Mouse (Mus musculus) lung, postnatal 36 days (tissue): ENCODE results near the gene Crat.
"Not testable (repeated sequence)": the region's sequence is repeated elsewhere in the genome, so short reads cannot be mapped to it uniquely, and the experiment has no call there.

Source experiments
- DNase-seq: peaks from one replicate; pipeline ENCODE4 v3.0.0; 2022; ENCODE audit warnings: mixed read lengths

Gene Crat

GRCm38 (mm10) chr2:30440211-30440700 lies 24.6 kb upstream of the Crat start:
- no peak for DNase-seq

GRCm38 (mm10) chr2:30439631-30440030 lies 24.0 kb upstream of the Crat start:
- no peak for DNase-seq

- no peak for DNase-seq
These were observed 22.2 kb upstream of the Crat start for GRCm38 (mm10) chr2:30437791-30438190.

DNA sequence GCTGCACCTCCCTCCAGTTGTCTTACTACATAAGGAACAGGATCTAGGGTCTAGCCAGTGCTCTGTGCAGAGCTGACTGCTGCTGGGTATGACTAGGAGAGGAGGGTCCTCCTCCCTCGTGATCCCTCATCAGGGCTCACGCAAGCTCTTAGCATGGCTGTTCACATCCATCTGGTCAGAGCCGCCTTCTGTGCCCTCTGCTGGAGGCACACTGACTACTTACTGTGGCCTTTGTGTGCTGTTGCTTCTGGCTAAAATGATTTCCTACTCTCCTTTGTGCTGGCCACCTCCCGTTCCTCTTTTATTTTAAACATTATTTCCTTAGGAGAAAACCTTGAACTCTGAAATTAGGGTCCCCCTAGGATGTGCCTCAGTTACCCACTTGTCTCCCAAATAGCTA lies 21.2 kb upstream of the Crat start:
- DNase-seq = no peak

GRCm38 (mm10) chr2:30436156-30436545 lies 20.5 kb upstream of the Crat start:
- peak; percentile 70 for DNase-seq

GRCm38 (mm10) chr2:30435326-30436155 lies 19.9 kb upstream of the Crat start:
- DNase-seq = peak; percentile 86

GRCm38 (mm10) chr2:30429156-30429555 lies 13.5 kb upstream of the Crat start:
- DNase-seq = peak; percentile 73

DNA sequence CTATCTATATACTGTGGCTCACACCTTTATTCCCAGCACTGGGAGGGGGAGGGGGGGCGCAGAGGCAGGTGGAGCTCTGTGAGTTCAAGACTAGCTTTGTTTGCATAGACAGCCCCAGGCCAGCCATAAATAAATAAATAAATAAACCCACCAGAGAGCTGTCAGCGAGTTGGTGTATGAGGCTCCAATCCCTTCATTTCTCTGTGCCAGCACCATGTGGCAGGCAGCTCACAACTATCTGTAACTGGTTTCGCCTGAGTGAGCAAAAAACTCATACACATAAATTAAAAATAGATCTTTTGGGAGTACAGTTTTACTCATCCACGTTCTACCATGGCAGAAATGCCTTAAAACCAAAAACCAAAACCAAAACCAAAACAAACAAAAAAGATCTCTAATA lies 5.8 kb upstream of the Crat start:
- no peak for DNase-seq

- DNase-seq = no peak
These were observed 3.5 kb upstream of the Crat start for GRCm38 (mm10) chr2:30419112-30419511.

DNA sequence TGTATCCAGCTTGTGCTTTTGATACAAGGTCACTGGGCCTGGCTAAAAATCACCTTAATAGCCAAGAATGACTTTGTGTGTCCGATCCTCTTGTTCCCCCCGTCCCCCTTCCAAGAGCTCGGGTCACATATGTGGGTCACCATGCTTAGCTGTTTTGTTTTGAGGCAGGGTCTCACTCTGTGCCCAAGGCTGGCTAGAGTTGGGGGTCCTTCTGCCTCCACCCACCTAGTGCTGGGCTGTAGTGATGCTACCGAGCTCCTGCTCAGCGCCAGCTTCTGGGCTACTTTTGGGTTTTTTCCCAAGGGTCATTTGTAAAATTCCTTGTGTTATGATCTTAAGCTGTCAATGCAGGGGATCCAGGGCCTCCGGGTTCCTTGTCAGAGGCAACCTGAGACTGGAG lies 2.6 kb upstream of the Crat start:
- DNase-seq = no peak

DNA sequence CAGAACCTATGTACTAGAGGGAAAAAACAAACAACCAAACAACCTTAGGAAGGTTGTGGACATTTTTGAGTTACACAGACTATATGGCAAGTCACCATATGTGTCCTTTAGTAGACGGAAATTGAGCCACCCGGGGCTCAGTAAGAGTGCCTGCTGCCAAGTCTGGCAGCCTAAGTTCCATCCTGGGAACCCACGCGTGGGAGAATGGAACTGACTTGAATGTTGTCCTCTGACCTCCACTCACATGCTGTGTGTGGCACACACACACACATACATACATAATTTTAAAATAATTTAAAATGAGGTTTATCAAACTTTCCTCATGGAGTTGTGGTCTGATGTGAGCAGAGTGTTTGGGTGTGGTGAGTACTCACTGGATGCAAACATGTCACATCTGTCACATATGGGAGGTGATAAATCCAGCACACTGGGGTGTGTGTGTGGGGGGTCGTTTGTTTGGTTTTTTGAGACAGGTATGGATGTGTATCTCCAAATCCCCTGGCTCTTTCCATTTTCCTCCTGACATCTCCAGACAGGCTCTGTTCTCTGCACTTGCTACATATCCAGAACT lies 2.1 kb upstream of the Crat start:
- DNase-seq = no peak

DNA sequence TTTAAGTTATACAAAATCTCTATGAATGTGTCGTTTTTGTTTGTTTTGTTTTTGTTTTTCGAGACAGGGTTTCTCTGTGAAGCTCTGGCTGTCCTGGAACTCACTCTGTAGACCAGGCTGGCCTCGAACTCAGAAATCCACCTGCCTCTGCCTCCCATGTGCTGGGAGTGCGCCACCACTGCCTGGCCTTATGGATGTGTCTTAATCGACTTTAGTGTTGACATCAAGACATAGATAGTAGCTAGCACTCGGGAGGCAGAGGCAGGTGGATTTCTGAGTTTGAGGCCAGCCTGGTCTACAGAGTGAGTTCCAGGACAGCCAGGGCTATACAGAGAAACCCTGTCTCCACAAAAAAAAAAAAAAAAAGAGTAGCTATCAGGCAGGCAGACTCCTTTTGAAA lies 1.5 kb upstream of the Crat start:
- DNase-seq = not testable (repeated sequence)

DNA sequence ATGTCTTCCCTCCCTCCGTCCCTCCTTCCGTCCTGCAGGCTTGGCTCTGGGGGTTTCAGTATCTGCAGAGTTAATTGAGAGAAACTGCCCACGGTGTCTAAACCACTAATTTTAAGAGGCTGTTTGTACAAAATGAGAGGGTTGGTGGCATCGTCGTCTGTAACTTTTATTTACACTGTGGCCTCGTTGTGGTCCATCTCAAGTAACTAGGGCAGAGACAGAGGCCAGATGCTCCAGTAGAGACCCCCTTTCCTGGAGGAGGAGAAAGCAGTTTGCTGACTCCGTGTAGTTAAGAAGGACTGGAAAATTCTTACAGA lies 994 bp upstream of the Crat start:
- no peak for DNase-seq

GRCm38 (mm10) chr2:30415936-30416648 lies 479 bp upstream of the Crat start, which contains the start of gene Ptpa:
TSS of gene Ptpa (plus strand) at chr2:30416039.
- peak; percentile 93 for DNase-seq

- no peak for DNase-seq
These were observed 932 bp downstream of the Crat start for GRCm38 (mm10) chr2:30414681-30415080.

GRCm38 (mm10) chr2:30414101-30414500 lies 1.5 kb downstream of the Crat start:
- no peak for DNase-seq

- no peak for DNase-seq
These were observed 2.3 kb downstream of the Crat start for GRCm38 (mm10) chr2:30413038-30413973.

- no peak for DNase-seq
These were observed 6.0 kb downstream of the Crat start for GRCm38 (mm10) chr2:30409454-30410176.

DNA sequence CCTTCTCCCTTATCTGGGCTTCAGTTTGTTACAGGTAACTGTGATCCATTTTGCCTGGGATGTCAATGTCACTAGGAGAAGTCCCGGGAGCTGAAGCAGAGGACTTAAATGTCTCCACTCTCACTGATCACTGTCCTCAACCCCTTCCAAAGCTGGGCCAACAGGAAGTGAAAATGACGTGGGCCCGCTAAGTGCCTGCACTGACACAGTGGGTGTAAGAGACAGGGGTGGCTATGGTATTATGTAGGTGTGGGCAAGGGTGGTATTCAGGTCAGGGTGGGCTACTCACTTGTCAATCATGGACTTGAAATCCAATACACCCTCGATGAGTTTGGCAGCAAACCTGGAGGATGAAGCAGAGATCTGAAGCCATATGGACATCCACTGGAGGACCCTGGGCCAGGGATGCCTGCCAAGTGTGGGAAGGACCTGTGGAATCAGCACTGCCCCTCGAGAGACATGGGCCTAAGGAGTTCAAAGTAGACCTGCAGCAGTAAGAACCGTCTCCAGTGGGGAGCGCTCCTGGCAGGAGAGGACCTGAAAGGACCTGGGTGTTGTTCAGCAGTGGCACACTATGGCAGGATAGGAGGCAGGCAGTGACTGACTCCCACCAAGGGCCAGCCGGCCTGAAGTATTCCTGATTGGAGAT lies 7.0 kb downstream of the Crat start:
- DNase-seq = no peak

DNA sequence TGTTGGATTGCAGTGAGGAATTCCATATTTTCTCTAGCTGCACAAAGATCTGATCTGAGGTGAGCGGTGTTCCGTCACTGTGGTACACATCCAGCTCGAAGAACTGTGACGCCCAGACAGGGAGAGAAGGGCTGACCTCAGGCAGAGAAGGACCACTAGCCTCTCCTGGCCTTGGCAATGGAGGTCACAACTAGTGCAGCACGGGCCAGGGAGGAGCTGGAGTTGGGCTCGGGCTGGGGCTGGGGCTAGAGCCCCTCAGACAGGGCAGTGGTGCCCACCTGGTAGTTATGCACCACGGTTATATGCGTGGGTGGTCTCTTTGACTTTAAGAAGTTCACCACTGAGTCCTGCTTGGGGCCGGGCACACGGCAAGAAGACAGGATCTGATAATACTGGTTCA lies 7.8 kb downstream of the Crat start:
- no peak for DNase-seq

- peak; percentile 36 for DNase-seq
These were observed 8.4 kb downstream of the Crat start for GRCm38 (mm10) chr2:30407221-30407620.

GRCm38 (mm10) chr2:30403870-30404269 lies 11.7 kb downstream of the Crat start:
- DNase-seq = no peak
